Mouse (Mus musculus) midbrain, embryonic 15.5 days (tissue): ENCODE results near the gene Gm49425. TPM values are rescaled to one million over a fixed set of nuclear protein-coding genes. Genes with fewer than 3 reads are reported as not detected.
"Not testable (repeated sequence)": the region's sequence is repeated elsewhere in the genome, so short reads cannot be mapped to it uniquely, and the experiment has no call there.

Source experiments
- ATAC-seq: fragments of 200-750 bp; cut with Nextera tagmentation; replicated peaks from 2 replicates; pipeline ENCODE4 v1.8.0; 2017; ENCODE audit warnings: moderate TSS enrichment
- H3K27ac ChIP-seq: fragments of 300-500 bp; sonication (generic); 2 replicates; pipeline ENCODE4 v1.5.1; 2015; ENCODE audit warnings: mild to moderate bottlenecking, inconsistent platforms
- H3K27me3 ChIP-seq: fragments of 300-500 bp; sonication (generic); replicated peaks from 2 replicates; pipeline ENCODE4 v1.6.1; 2015; ENCODE audit warnings: inconsistent platforms
- H3K36me3 ChIP-seq: fragments of 300-500 bp; sonication (generic); replicated peaks from 2 replicates; pipeline ENCODE4 v1.6.1; 2015; ENCODE audit warnings: inconsistent platforms
- H3K4me1 ChIP-seq: fragments of 300-500 bp; sonication (generic); 2 replicates; pipeline ENCODE4 v1.6.1; 2015; ENCODE audit warnings: inconsistent platforms
- H3K4me2 ChIP-seq: fragments of 300-500 bp; sonication (generic); 2 replicates; pipeline ENCODE4 v1.6.1; 2015; ENCODE audit warnings: inconsistent platforms, mild to moderate bottlenecking, moderate library complexity
- H3K4me3 ChIP-seq: fragments of 300-500 bp; sonication (generic); 2 replicates; pipeline ENCODE4 v1.5.1; 2015; ENCODE audit warnings: mild to moderate bottlenecking, inconsistent platforms
- H3K9ac ChIP-seq: fragments of 300-500 bp; sonication (generic); 2 replicates; pipeline ENCODE4 v1.6.1; 2015; ENCODE audit warnings: mild to moderate bottlenecking, inconsistent platforms
- H3K9me3 ChIP-seq: fragments of 300-500 bp; sonication (generic); 2 replicates; pipeline ENCODE4 v1.6.1; 2016; ENCODE audit warnings: inconsistent platforms
- WGBS: fragments of 180-500 bp; shearing (Covaris S2); methylation state at CpG from one replicate; pipeline ENCODE4 v1.1.7; 2015; ENCODE audit warnings: mixed read lengths; 5-methylcytosine and 5-hydroxymethylcytosine counted together
- polyA plus RNA-seq: library from polyadenylated mRNA; unstranded; fragments of >200 nt; fragmentation: Nextera tagmentation; extraction: Ambion mirVana; gene quantifications from 2 replicates; pipeline ENCODE4 v1.2.1, GENCODE M21; 2015

Gene Gm49425
- polyA plus RNA-seq = not detected in 2 replicates

- not testable (repeated sequence) for H3K9me3 ChIP-seq, H3K27ac ChIP-seq, H3K36me3 ChIP-seq, H3K4me1 ChIP-seq, H3K27me3 ChIP-seq, H3K4me2 ChIP-seq, ATAC-seq, H3K4me3 ChIP-seq, H3K9ac ChIP-seq
- 84% methylated on average over 2 of the region's 2 CpGs for WGBS
Observed at GRCm38 (mm10) chr15:101517161-101517560, at the start of gene Gm49425. Gene Gm49425 (minus strand): TSS chr15:101517261.

GRCm38 (mm10) chr15:101562850-101563249 lies 45.8 kb upstream of the Gm49425 start, which contains the start of gene Krt90:
Gene Krt90 (minus strand): TSS chr15:101562950.
- Histone ChIP-seq H3K9ac (no peak within 1 kb of the TSS), H3K27me3 (no peaks in the 10 kb centered on the region), H3K36me3 (no peaks in the 10 kb centered on the region), H3K4me3 (no peak within 1 kb of the TSS), H3K4me2 (no peak within 1 kb of the TSS), H3K4me1 (0 out of 2 replicates have a peak, but pooled peaks cover 2% of the 10 kb centered on the region), H3K9me3 (no peaks in the 10 kb centered on the region), H3K27ac (no peak within 1 kb of the TSS)
- ATAC-seq = no peak
- 59% methylated on average over 5 of the region's 5 CpGs for WGBS

- H3K4me1 ChIP-seq = peaks cover 5% of the 10 kb centered on the region; the same call in 1 of the 2 replicates
- H3K9me3 ChIP-seq = no peaks in the 10 kb centered on the region
- no peak overlapping the region for H3K9ac ChIP-seq
- no peak overlapping the region for H3K4me3 ChIP-seq
- WGBS = 5% methylated on average over 7 of the region's 7 CpGs
- no peaks in the 10 kb centered on the region for H3K27me3 ChIP-seq
- no peak overlapping the region for H3K27ac ChIP-seq
- no peaks in the 10 kb centered on the region for H3K36me3 ChIP-seq
- H3K4me2 ChIP-seq = no peak overlapping the region
- ATAC-seq = no peak
Observed at GRCm38 (mm10) chr15:101558034-101558646, 41.1 kb upstream of the Gm49425 start.

- Histone ChIP-seq H3K4me1 (peaks cover 8% of the 10 kb centered on the region; the same call in 1 of the 2 replicates), H3K4me2 (peak overlapping the region; percentile 43), H3K9ac (no peak overlapping the region), H3K36me3 (no peaks in the 10 kb centered on the region), H3K27ac (no peak overlapping the region), H3K9me3 (no peaks in the 10 kb centered on the region), H3K27me3 (no peaks in the 10 kb centered on the region), H3K4me3 (peak overlapping the region; percentile 5; the same call in 1 of the 2 replicates)
- ATAC-seq = 0 out of 2 replicates have a peak, but pooled peaks have one; percentile 37
- WGBS = 0% methylated on average over 11 of the region's 11 CpGs
Observed at GRCm38 (mm10) chr15:101553169-101553568, 36.1 kb upstream of the Gm49425 start.

DNA sequence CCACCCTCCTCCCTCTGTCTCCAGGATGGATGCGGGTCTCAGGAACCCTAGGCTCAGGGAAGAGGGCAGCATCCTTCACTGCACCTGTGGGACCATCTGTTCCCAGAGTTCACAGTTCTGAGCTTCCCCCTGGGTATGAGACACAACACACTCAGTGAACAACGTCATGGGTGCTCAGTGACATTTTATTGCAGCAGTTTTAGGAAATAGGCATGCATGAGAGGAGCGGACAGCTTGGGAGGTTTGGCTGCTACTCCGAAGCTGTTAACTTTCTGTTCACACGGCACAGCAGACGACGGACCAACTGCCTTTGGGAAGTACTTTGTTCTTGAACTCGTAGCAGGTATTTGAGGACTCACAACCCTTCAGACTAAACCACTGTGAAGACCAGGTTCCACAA lies 35.1 kb upstream of the Gm49425 start:
- no peak overlapping the region for H3K4me3 ChIP-seq
- no peak overlapping the region for H3K4me2 ChIP-seq
- H3K9me3 ChIP-seq = no peaks in the 10 kb centered on the region
- H3K36me3 ChIP-seq = no peaks in the 10 kb centered on the region
- WGBS = 87% methylated on average over 8 of the region's 8 CpGs
- H3K27me3 ChIP-seq = no peaks in the 10 kb centered on the region
- no peak for ATAC-seq
- peaks cover 8% of the 10 kb centered on the region; the same call in 1 of the 2 replicates for H3K4me1 ChIP-seq
- no peak overlapping the region for H3K27ac ChIP-seq
- no peak overlapping the region for H3K9ac ChIP-seq

- no peak within 1 kb of the TSS for H3K9ac ChIP-seq
- no peaks in the 10 kb centered on the region for H3K27me3 ChIP-seq
- H3K9me3 ChIP-seq = no peaks in the 10 kb centered on the region
- H3K27ac ChIP-seq = no peak within 1 kb of the TSS
- no peak for ATAC-seq
- no peaks in the 10 kb centered on the region for H3K36me3 ChIP-seq
- no peak within 1 kb of the TSS for H3K4me3 ChIP-seq
- WGBS = 81% methylated on average over 7 of the region's 7 CpGs
- peaks cover 8% of the 10 kb centered on the region; the same call in 1 of the 2 replicates for H3K4me1 ChIP-seq
- H3K4me2 ChIP-seq = no peak within 1 kb of the TSS
Observed at GRCm38 (mm10) chr15:101550567-101550966, 33.5 kb upstream of the Gm49425 start, which contains the start of gene Krt82. Gene Krt82 (minus strand): TSS chr15:101550667.

- Histone ChIP-seq H3K27me3 (no peaks in the 10 kb centered on the region), H3K4me2 (no peak overlapping the region), H3K9me3 (no peaks in the 10 kb centered on the region), H3K27ac (no peak overlapping the region), H3K9ac (no peak overlapping the region), H3K4me1 (no peaks in the 10 kb centered on the region), H3K4me3 (no peak overlapping the region), H3K36me3 (no peaks in the 10 kb centered on the region)
- WGBS = 57% methylated on average over 3 of the region's 3 CpGs
- no peak for ATAC-seq
Observed at GRCm38 (mm10) chr15:101544478-101544877, 27.4 kb upstream of the Gm49425 start.

GRCm38 (mm10) chr15:101542543-101542942 lies 25.5 kb upstream of the Gm49425 start:
- no peaks in the 10 kb centered on the region for H3K9me3 ChIP-seq
- no peaks in the 10 kb centered on the region for H3K4me1 ChIP-seq
- ATAC-seq = no peak
- no peaks in the 10 kb centered on the region for H3K27me3 ChIP-seq
- WGBS = 62% methylated on average over 9 of the region's 9 CpGs
- H3K9ac ChIP-seq = no peak overlapping the region
- H3K36me3 ChIP-seq = no peaks in the 10 kb centered on the region
- H3K4me2 ChIP-seq = no peak overlapping the region
- no peak overlapping the region for H3K27ac ChIP-seq
- H3K4me3 ChIP-seq = no peak overlapping the region

- Histone ChIP-seq H3K4me2 (no peak overlapping the region), H3K4me3 (no peak overlapping the region), H3K9ac (no peak overlapping the region), H3K9me3 (no peaks in the 10 kb centered on the region), H3K27me3 (no peaks in the 10 kb centered on the region), H3K36me3 (no peaks in the 10 kb centered on the region), H3K27ac (no peak overlapping the region), H3K4me1 (no peaks in the 10 kb centered on the region)
- 45% methylated on average over 4 of the region's 4 CpGs for WGBS
- no peak for ATAC-seq
Observed at GRCm38 (mm10) chr15:101538580-101538900, 21.5 kb upstream of the Gm49425 start.

DNA sequence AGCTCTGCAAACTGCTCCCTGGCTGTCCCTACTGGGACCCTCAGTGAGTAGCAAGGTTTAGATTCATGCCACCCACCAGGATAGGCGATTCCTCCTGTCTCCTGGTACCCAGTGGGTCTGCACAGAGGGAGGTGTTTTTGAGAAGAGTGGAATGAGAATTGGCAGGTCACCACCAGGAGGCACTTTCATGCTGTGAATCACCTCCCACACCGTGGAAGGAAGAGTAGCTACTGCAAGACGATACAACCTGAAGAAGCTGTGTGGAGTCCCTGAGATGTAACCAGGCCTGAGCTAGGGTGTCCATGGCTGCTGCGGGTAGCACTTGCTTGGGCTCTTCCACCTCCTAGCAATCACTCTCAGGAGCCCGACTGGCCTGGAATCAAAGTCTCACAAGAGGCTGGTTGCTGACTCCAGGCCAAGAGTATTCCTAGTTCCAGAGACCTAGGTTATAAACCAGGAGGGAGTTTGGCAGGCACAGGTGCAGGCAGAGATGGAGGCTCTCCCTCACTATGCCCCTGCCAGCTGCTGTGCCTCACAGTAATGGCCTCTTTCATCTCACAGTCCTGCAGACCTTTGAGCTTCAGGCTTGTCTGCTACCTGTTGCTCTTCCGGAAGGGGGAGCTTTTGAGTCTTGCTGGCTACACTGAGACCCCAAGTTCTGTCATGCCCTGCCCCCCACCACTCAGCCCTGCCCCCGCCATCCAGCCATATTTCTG lies 21.0 kb upstream of the Gm49425 start:
- H3K27me3 ChIP-seq = no peaks in the 10 kb centered on the region
- no peak overlapping the region for H3K27ac ChIP-seq
- no peaks in the 10 kb centered on the region for H3K9me3 ChIP-seq
- H3K9ac ChIP-seq = no peak overlapping the region
- H3K4me1 ChIP-seq = no peaks in the 10 kb centered on the region
- no peak for ATAC-seq
- H3K4me3 ChIP-seq = no peak overlapping the region
- WGBS = 44% methylated on average over 7 of the region's 7 CpGs
- H3K36me3 ChIP-seq = no peaks in the 10 kb centered on the region
- no peak overlapping the region for H3K4me2 ChIP-seq

DNA sequence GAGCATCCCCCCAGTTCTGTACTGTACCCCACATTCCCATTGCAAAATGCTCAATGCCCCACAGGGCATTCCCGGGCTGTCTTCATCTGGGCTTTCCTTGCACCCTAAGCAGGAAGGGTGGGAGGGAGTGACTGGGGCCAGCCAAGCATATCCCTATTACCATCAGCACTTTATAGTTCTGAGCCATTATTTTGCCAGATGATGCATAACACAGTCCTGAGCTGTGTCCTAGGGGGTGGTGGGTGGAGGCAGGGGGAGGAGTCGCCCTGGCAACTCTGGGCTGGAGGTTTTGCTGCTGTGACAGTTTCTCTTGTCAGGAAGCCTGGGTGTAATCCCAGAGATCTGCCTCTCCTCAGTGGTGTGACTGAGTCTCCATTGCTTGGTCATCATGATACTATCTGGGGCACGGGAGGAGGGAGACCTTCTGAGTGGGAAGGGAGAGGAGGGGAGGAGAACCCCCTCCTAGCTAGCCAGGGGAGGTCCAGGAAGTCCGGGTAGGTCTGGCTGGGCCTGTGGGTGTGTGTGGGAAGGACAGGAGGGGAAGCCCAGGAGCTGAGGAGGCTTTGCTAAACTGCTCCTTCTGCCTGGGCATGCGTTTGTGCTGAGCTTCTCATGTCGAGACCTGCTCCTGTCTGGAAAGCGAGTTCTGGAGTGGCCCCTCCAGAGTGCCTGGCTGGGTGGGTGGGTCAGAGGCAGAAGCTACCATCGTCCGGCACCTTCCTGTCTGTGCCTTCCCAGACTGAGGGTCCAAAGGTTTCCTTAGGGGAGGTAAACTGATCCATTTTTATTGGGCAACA lies 19.2 kb upstream of the Gm49425 start:
- WGBS = 58% methylated on average over 9 of the region's 9 CpGs
- H3K4me2 ChIP-seq = no peak overlapping the region
- no peaks in the 10 kb centered on the region for H3K36me3 ChIP-seq
- ATAC-seq = no peak
- H3K4me3 ChIP-seq = no peak overlapping the region
- no peaks in the 10 kb centered on the region for H3K9me3 ChIP-seq
- H3K9ac ChIP-seq = no peak overlapping the region
- no peaks in the 10 kb centered on the region for H3K27me3 ChIP-seq
- no peaks in the 10 kb centered on the region for H3K4me1 ChIP-seq
- H3K27ac ChIP-seq = no peak overlapping the region

DNA sequence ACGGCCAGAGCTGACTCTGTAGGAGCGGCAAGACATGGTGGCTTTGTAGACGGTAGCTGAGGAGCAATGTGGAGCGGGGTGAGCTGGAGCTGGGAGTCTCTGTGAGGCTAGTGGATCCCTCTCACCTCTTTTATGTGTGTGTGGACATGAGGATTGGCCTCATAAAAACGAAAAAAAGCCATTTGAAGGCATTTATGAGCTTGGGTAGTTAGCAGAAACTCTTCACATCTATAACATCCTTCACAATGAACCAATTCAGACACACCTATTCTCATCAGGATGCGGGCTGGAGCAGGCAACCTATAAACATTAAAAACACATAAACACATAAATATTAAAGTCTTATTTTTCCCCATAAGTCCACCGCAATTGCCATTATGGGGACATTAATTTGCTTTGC lies 15.7 kb upstream of the Gm49425 start, which contains the start of gene Krt84:
Gene Krt84 (minus strand): TSS at position 101 of the 400 bp plus-strand sequence.
- Histone ChIP-seq H3K36me3 (no peaks in the 10 kb centered on the region), H3K9me3 (no peaks in the 10 kb centered on the region), H3K27me3 (no peaks in the 10 kb centered on the region), H3K4me3 (no peak within 1 kb of the TSS), H3K9ac (no peak within 1 kb of the TSS), H3K27ac (no peak within 1 kb of the TSS), H3K4me2 (no peak within 1 kb of the TSS), H3K4me1 (no peaks in the 10 kb centered on the region)
- ATAC-seq = no peak
- 83% methylated on average over 7 of the region's 7 CpGs for WGBS
